Mouse (Mus musculus): ENCODE measurements around the gene Aspscr1. TPM values are rescaled to one million over a fixed set of nuclear protein-coding genes. Genes with fewer than 3 reads are reported as not detected.
A peak's percentile ranks its signal among the peaks of the same experiment; 100 is the strongest.

The Aspscr1 gene
- total RNA-seq (2017): 32.3 to 55.6 TPM (median 50.2 TPM) in 3 replicates

DNA sequence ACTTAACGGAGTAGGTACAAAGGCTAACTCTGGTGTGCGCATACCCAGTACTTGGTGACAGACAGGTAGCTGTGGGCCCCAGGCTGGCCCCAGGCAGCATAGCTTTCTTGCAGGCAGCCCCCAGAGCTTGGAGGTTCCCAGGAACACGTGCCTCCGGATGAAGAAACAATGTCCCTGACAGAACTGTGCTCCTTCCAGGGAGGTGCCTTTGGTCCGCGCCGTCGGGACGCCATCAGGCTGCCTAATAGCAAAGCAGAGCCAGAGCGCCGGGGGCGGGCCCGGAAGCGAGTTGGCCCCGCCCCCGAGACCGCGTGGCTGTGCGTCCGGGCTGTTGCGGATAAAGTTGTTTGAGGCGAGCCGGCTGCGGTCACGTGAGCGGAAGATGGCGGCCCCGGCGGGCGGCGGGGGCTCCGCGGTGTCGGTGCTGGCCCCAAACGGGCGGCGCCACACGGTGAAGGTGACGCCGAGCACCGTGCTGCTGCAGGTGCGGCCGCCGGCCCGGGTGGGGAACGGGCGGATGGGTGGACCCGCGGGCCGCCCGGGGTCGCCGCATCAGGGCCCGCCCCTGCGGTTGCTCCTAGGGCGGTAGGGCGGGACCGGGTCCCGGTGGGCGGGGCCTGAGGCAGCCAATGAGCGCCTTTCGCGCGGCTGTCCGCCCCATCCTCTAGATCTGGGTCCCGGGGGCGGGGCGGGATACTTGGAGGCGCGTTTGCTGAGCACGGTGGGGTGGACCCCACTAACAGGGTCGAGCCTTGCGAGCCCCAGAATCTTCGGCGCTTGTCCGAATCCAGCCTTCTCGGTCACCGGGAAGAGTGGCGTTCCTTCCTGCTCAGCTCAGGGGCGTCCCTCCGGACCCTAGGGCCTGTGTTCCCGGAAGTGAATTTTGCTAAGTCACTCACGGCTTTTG is at the start of gene Aspscr1:
Gene Aspscr1 (plus strand): TSS at position 287 of the 907 bp plus-strand sequence.
- ATAC-seq (replicated peaks; ENCODE audit: insufficient number of reproducible peaks, low FRiP score, low TSS enrichment, poor library complexity, severe bottlenecking): peak; percentile 87

- no peak for ATAC-seq (replicated peaks; ENCODE audit: insufficient number of reproducible peaks, low FRiP score, low TSS enrichment, poor library complexity, severe bottlenecking)
Observed at GRCm38 (mm10) chr11:120623961-120624679, 48.7 kb upstream of the Aspscr1 start.

- no peak for ATAC-seq (replicated peaks; ENCODE audit: insufficient number of reproducible peaks, low FRiP score, low TSS enrichment, poor library complexity, severe bottlenecking)
Observed at GRCm38 (mm10) chr11:120624680-120625111, 48.1 kb upstream of the Aspscr1 start.

DNA sequence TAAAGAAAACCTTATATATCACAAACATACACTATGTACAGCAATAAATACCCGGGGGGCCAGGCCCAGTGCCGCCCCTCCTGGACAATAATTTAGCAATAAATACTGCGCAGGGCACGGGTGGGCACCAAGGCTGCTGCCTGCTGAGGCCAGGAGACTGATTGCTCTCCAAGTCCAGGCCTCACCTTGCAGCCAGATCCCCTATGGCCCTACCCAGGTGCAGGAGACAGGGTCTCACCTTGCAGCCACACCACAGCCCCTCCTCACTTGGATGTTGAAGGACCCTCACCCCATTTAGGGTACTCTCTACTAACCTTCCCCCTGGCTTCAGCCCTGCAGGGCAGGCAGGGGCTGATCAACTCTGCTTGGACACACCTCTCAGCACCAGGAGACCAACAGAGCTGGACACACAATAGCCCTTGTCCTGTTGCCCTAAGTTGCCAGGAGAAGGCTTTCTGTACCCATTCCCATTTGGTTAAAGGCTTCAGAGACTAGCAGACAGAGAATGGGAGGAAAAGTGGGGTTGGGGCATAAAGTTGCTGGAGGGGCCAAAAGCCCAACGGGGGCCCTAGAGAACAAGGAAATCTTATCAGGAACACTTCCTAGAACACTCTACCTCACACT is 47.5 kb upstream of the Aspscr1 start, which contains the start of gene Sirt7:
Gene Sirt7 (minus strand): TSS at position 89 of the 624 bp plus-strand sequence.
- ATAC-seq (replicated peaks; ENCODE audit: insufficient number of reproducible peaks, low FRiP score, low TSS enrichment, poor library complexity, severe bottlenecking): no peak

DNA sequence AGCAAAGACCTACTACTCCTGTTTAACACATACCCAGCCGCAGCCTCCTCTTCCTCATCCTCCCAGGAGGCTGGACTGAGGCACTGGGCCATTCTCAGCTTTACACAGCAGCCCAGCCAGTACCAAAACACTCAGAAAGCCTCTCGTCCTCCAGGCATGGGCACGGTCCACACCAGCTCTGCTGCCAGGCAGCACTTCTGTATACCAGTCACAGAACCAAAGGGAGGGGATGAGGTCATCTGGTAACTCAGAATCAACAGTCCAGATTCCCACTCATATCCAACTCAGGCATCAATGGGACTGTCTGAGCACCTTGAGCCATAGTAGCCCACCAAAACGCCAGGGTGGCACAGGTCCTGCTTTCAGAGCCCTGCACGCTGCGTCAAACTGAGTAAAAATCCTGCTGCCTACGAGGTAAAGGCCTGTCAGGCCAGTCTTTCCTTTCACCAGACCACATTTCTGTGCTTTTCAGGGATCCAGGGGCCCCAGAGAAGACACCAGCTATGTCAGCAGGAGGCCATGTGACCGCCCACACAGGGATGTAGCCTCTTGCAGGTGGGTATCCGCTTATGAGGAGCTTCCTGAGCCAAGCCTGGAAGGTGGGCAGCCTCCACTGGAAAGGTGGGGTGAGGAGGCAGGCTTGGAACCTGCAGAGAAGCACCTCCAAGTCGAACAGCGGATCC is 45.8 kb upstream of the Aspscr1 start:
- no peak for ATAC-seq (replicated peaks; ENCODE audit: insufficient number of reproducible peaks, low FRiP score, low TSS enrichment, poor library complexity, severe bottlenecking)

DNA sequence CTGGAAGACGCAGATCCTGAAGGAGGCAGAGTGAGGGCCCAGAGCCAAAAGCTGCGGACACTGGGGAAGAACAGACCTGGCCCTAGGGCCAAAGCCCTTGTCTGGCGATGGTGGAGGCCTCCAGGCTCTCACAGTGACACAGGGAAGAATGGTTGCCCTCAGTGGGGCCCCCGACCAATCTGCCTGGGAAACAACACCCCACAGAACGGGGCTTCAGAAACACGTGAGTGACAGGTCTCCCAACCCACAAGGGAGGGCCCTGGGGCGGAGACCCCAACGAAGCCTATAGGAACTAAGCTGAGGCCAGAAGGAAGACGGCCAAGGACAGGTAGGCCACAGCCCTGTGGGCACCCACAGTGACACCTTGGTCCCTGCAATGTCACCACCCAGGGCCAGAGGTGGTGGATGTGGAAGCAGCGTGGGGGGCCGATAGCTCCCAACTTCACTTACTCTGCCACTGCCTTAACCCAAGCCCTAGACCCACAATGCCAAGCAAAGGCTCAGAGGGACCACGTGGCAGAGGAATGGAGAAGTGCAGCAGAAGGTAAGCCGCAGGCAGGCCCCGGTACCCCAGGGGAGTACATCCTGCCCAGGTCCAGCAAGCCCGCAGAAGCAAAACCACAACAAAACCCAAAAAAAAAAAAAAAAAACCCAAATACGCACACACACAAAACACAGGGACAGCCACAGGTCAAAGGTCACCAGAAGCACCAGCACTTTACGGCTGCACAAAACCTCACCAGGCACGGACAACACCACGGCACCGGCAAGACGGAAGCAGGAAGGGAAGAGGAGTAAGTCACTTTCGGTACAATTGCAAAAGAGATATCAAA is 45.1 kb upstream of the Aspscr1 start:
- ATAC-seq (replicated peaks; ENCODE audit: insufficient number of reproducible peaks, low FRiP score, low TSS enrichment, poor library complexity, severe bottlenecking): peak; percentile 25

DNA sequence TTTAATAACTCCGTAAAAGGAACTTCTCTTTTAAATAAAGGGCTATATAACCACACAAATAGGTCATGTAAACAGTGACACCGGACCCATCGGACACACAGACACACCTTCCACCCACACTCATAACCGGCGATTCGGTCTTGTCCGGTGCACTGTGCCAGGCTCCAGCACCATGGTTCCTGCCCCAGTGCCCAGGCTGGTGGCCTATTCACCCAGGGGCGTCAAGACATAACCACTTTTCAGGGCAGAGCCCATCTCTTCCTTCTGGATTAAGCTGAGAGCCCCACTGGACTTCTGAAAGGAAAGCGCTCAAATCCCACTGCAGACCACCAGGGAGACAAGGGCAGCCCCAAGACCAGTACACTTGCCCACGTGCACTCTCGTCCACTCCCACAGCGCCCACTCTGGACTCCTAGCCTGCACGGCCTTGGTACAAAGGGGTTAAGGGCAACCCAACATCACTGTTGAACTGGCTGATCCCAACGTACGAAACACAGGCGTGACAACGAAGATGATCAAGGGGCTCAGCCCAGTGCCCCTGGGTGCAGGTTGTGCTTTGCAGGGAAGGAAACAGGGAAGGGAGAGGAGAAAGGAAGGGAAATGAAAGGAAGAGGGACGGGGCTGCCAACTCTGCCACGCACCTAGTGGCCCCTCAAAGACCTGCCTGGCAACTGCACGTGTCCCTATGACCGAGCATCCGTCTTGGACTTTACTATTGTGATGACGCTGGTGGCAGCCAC is 44.0 kb upstream of the Aspscr1 start:
- ATAC-seq (replicated peaks; ENCODE audit: insufficient number of reproducible peaks, low FRiP score, low TSS enrichment, poor library complexity, severe bottlenecking): no peak

DNA sequence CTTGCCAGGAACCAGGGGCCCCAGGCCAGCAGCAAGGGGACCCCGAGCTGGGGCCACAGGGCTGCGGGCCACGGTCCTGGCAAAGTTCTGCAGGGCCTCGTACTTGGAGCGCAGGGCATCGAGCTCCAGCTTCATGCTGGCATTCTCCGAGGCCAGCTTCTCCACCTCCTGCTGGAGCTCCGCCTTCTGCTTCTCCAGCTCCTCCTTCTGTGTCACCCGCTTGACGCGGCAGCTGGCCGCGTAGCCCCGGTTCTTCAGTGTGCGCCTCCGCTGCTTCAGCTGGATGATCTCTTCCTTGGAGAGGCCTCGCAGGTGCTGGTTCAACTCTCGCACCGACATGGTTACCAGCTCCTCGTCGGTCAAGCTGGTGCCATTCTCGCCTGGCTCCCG is 43.4 kb upstream of the Aspscr1 start:
- ATAC-seq (replicated peaks; ENCODE audit: insufficient number of reproducible peaks, low FRiP score, low TSS enrichment, poor library complexity, severe bottlenecking): peak; percentile 23

GRCm38 (mm10) chr11:120629911-120630310 is 42.9 kb upstream of the Aspscr1 start:
- ATAC-seq (replicated peaks; ENCODE audit: insufficient number of reproducible peaks, low FRiP score, low TSS enrichment, poor library complexity, severe bottlenecking): no peak

GRCm38 (mm10) chr11:120630401-120630871 is 42.3 kb upstream of the Aspscr1 start:
- peak; percentile 43 for ATAC-seq (replicated peaks; ENCODE audit: insufficient number of reproducible peaks, low FRiP score, low TSS enrichment, poor library complexity, severe bottlenecking)

GRCm38 (mm10) chr11:120630881-120631725 is 41.7 kb upstream of the Aspscr1 start:
- no peak for ATAC-seq (replicated peaks; ENCODE audit: insufficient number of reproducible peaks, low FRiP score, low TSS enrichment, poor library complexity, severe bottlenecking)

DNA sequence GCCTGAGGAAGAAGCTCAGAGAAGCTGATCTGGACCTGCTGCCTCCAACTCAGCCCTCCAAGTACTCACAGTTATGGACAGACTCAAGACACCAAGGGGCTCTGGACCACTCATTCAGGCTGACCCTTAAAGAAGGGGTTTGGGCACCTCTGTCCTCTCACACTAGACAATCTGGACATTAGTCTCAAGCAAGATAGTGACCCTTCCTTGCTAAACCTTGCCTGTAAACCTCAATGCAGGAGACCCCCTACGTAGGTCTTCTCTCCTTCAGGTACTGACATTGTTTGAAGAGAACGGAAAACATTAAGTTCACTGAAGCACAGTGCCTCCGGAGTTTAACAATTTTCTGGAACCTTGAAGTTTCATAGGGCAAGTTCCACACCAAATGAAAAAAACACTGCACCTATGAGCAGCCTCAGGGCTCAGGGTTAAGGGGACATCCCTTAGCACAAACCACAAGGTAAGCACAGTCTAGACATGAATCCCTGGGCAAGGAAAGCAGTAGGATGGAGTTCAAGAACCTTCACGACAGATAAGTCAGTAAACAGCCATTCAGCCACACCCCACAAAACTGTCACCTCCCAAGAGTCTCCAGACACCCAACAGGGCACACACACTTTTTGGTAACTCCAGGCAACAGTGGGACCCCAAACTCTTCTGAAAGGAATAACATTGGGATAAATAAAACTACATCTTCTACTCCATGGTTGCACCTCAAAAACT is 40.9 kb upstream of the Aspscr1 start:
- no peak for ATAC-seq (replicated peaks; ENCODE audit: insufficient number of reproducible peaks, low FRiP score, low TSS enrichment, poor library complexity, severe bottlenecking)

GRCm38 (mm10) chr11:120632559-120633519 is 39.9 kb upstream of the Aspscr1 start:
- ATAC-seq (replicated peaks; ENCODE audit: insufficient number of reproducible peaks, low FRiP score, low TSS enrichment, poor library complexity, severe bottlenecking): 0 out of 2 replicates have a peak, but pooled peaks have one; percentile 10

DNA sequence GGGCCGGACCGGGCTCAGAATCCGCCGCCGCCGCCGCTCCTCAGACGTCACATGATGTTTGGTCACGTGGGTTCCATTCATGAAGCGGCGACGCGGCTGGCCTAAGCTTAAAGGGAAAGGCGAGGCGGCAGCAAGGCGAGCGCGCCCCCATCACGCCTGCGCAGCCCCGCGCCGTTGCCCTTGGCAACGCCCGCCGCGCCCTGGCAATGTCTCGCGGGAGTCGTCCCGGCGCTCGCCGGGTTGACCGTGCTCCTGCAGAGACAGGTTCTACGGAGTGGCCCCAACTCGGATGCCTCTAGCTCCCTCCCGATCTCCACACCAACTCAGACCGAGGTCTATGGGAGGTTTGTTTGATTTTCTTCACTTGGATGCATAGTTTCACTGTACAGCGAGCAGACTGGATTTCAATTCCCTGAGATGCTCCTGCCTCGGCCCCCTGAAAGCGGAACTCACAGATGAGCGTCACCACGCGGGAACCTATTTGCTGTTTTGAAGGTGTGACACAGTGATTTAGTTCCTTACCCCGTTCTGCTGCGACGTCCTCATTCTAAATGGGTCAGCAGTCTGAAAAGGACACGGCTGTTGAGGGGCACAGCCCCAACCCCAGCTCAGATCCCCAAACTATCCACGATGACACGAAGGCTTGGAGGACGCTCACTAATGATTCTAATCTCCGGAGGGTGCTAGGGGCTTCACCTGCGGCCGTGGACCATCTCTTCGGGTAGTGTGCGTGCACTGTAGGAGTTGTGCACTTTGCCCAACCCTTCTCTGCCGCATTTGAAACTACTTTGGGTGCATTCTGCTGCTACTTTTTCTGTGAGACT is 39.0 kb upstream of the Aspscr1 start, which contains the start of gene Mafg:
Gene Mafg (minus strand): TSS at position 81 of the 824 bp plus-strand sequence.
- ATAC-seq (replicated peaks; ENCODE audit: insufficient number of reproducible peaks, low FRiP score, low TSS enrichment, poor library complexity, severe bottlenecking): peak; percentile 36
